Mouse (Mus musculus) heart, postnatal 25 days (tissue): ENCODE data around the gene Cxcl12. TPM values are rescaled to one million over a fixed set of nuclear protein-coding genes. Genes with fewer than 3 reads are reported as not detected.

ENCODE experiments used
- DNase-seq: peaks from one replicate; pipeline ENCODE4 v3.0.0; 2022; ENCODE audit warnings: low spot score
- intact Hi-C: fragments of 180-260 bp; cut with DNase I; formaldehyde crosslinking; loops from one replicate; pipeline ENCODE4 v1.15.1; 2025
- total RNA-seq, 2 experiments: library from RNA; stranded (reverse); gene quantifications; 2 replicates each; pipeline ENCODE4 v1.2.3; 2021

Gene Cxcl12
- total RNA-seq, 2 experiments from 2014 or later = 90.4 to 120 TPM

GRCm38 (mm10) chr6:117210536-117210935, 42.2 kb downstream of the Cxcl12 start:
- DNase-seq = no peak
- intact Hi-C loops = no loop called here

- DNase-seq = no peak
- intact Hi-C loops = no loop called here
Measured at GRCm38 (mm10) chr6:117214506-117214905, 46.2 kb downstream of the Cxcl12 start.

DNA sequence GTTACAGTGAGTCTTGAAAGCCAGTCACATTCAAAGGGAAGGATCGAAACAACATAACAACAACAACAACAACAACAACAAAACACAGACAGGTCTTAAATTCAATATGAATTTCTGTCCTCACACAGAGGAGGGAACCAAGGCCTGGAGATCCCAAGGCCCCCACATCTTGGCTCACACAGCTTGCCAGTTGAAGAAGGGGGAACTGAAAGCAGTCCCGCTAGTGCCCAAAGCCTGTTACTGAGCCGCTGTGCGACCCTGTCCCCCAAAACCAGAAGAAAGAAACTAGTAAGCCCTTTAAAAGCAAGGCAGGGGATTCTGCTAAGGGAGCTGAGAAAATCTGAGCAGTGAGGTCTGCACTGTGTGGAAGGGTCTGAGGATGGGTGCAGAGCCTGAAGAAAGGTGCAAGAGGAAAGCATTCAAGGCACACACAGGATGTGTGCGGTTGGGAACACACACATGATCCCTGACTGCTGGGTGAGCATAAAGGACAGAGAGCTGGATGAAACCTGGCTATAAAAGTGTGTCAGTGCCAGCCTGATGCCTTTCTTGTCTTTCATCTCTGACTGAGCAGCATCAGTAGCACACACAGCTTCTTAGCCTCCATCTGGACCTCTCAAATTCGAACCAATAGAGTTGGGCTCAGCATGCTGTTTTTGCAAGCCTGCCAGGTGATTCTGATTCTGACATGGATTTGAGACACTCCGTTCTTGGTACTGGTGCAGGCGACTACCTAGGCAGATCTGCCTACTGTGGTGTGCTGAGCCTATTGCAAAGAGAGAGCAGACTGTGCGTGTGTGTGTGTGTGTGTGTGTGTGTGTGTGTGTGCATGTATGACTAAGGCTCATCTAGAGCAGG, 50.3 kb downstream of the Cxcl12 start:
- no peak for DNase-seq
- intact Hi-C loops = no loop called here

DNA sequence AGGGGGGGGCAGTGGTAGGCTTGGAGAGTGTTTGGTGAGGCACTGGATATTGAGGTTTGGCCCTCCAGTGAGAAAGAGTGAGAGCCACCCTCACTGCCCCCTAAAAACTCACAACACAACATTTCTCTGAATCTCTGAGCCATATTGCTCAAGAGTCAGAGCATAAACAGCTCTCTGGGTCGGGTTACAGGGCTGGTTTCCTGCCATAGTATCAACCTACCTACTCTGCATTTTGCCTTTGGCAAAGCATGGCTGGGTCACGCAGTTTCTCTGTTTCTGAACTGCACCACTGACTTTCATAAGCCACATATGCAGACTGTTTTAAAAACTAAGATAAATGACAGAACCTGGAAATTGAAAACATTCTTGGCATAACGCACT, 51.0 kb downstream of the Cxcl12 start:
- intact Hi-C loops = no loop called here
- DNase-seq = no peak

- no peak for DNase-seq
- intact Hi-C loops = no loop called here
Measured at GRCm38 (mm10) chr6:117219911-117220481, 51.7 kb downstream of the Cxcl12 start.

- intact Hi-C loops = no loop called here
- DNase-seq = no peak
Measured at GRCm38 (mm10) chr6:117220831-117221345, 52.6 kb downstream of the Cxcl12 start.
